Mouse (Mus musculus): ENCODE measurements around the gene Csf3.

GRCm38 (mm10) chr11:98741051-98741620, 40.1 kb downstream of the Csf3 start:
- TF ChIP-seq CTCF (IDR thresholded peaks at IDR 0.05; ENCODE audit: borderline replicate concordance, insufficient read depth, low read length): no peak
- TF ChIP-seq POLR2A (IDR thresholded peaks at IDR 0.05; ENCODE audit: low read depth, low read length): 0 out of 2 replicates have a peak, but pooled peaks have one; percentile 34

Data from embryonic fibroblast, embryonic 13.5 days (primary cell).